Mouse (Mus musculus) G1E (cell line): ENCODE data around the gene Asah2.

ENCODE experiments used
- CTCF ChIP-seq: IDR thresholded peaks from 2 replicates; pipeline ENCODE4 v1.5.1; 2012; ENCODE audit warnings: low read depth, low read length, inconsistent platforms, mixed read lengths
- GATA1 ChIP-seq: IDR thresholded peaks from 2 replicates; pipeline ENCODE4 v1.6.1; 2012; ENCODE audit warnings: borderline replicate concordance, low read length, inconsistent platforms, mixed read lengths
- TAL1 ChIP-seq: conservative IDR thresholded peaks from 2 replicates; pipeline ENCODE4 v1.6.1; 2012; ENCODE audit warnings: low read depth, low read length, inconsistent platforms, mixed read lengths

- TF ChIP-seq GATA1 (no peak), CTCF (no peak), TAL1 (no peak)
Observed at GRCm38 (mm10) chr19:32088570-32088969, 19.4 kb downstream of the Asah2 start.
